Mouse (Mus musculus) forebrain, embryonic 16.5 days (tissue): ENCODE measurements around the gene Olfr1432. TPM values are rescaled to one million over a fixed set of nuclear protein-coding genes. Genes with fewer than 3 reads are reported as not detected.
"Not testable (repeated sequence)": the region's sequence is repeated elsewhere in the genome, so short reads cannot be mapped to it uniquely, and the experiment has no call there.

Source experiments
- ATAC-seq: fragments of 200-750 bp; cut with Nextera tagmentation; 2 replicates; pipeline ENCODE4 v1.8.0; 2017; ENCODE audit warnings: mild to moderate bottlenecking, moderate library complexity
- H3K27ac ChIP-seq: fragments of 300-500 bp; sonication (generic); 2 replicates; pipeline ENCODE4 v1.5.1; 2014; ENCODE audit warnings: low read length, control low read depth
- H3K27me3 ChIP-seq: fragments of 300-500 bp; sonication (generic); replicated peaks from 2 replicates; pipeline ENCODE4 v1.6.1; 2014; ENCODE audit warnings: low read length; ENCODE audit not compliant: control insufficient read depth, insufficient read depth
- H3K36me3 ChIP-seq: fragments of 300-500 bp; sonication (generic); 2 replicates; pipeline ENCODE4 v1.6.1; 2014; ENCODE audit not compliant: control insufficient read depth, insufficient read depth
- H3K4me1 ChIP-seq: fragments of 300-500 bp; sonication (generic); replicated peaks from 2 replicates; pipeline ENCODE4 v1.6.1; 2014; ENCODE audit warnings: low read length; ENCODE audit not compliant: control insufficient read depth, insufficient read depth
- H3K4me2 ChIP-seq: fragments of 300-500 bp; sonication (generic); 2 replicates; pipeline ENCODE4 v1.6.1; 2014; ENCODE audit warnings: mild to moderate bottlenecking, low read length, control low read depth
- H3K4me3 ChIP-seq: fragments of 300-500 bp; sonication (generic); replicated peaks from 2 replicates; pipeline ENCODE4 v1.5.1; 2014; ENCODE audit warnings: mild to moderate bottlenecking, low read length, control low read depth
- H3K9ac ChIP-seq: fragments of 300-500 bp; sonication (generic); replicated peaks from 2 replicates; pipeline ENCODE4 v1.6.1; 2014; ENCODE audit warnings: low read depth, low read length, control low read depth
- H3K9me3 ChIP-seq: fragments of 300-500 bp; sonication (generic); 2 replicates; pipeline ENCODE4 v1.6.1; 2016; ENCODE audit warnings: low read length; ENCODE audit not compliant: control insufficient read depth
- WGBS: fragments of 180-500 bp; shearing (Covaris S2); extraction: QIAGEN DNeasy Blood & Tissue Kit; methylation state at CpG from one replicate; pipeline ENCODE4 v1.1.7; 2014; 5-methylcytosine and 5-hydroxymethylcytosine counted together
- polyA plus RNA-seq: library from polyadenylated mRNA; unstranded; fragments of >200 nt; fragmentation: Nextera tagmentation; extraction: Ambion mirVana; gene quantifications from 2 replicates; pipeline ENCODE4 v1.2.1, GENCODE M21; 2015

Olfr1432 gene
- polyA plus RNA-seq: not detected in 2 replicates

DNA sequence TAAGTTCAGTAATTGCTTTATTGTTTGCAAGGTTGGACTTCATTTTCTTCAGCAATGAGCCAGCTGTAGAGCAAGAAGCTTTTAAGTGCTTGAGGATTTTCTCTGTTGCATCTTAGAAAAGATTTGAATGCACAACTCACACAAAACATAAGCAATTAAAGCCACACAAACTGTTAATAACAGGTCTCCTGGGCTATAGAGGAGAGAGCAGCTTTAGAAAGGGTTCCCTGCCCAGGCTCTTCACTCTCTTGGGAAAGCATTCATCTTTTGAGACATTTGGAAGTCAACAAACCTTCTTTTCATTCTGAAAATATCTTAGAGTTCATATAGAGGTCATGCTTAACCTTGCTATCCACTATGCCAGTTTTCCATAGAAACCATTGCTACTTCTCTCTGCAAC is at the start of gene Olfr1432:
Gene Olfr1432 (minus strand): TSS at position 101 of the 400 bp plus-strand sequence.
- H3K4me1 ChIP-seq, ATAC-seq, H3K27me3 ChIP-seq: not testable (repeated sequence)

DNA sequence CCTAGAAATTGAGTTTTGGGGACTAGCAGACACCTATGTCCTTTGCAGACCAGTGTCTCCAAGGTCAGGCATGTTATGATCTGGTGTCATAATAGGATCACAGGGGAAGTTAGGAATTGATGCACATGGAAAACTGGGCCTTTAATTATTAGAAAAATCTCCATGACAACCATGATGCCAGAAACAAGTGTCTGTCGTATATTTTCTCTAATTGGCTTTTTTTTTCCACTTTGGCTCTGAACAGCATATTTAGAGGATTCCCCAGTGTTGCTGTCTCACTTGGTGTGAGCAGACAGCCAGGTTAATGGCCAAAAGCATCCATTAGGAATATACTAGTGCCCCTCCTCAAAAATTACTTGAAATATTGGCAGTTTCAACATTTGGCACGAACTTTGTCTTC is 47.2 kb upstream of the Olfr1432 start, which contains the start of gene Olfr1434:
Gene Olfr1434 (plus strand): TSS at position 301 of the 400 bp plus-strand sequence.
- Histone ChIP-seq H3K9me3 (no peaks in the 10 kb centered on the region), H3K27ac (no peak within 1 kb of the TSS), H3K9ac (no peak within 1 kb of the TSS), H3K27me3 (no peaks in the 10 kb centered on the region), H3K36me3 (no peaks in the 10 kb centered on the region), H3K4me2 (no peak within 1 kb of the TSS), H3K4me1 (no peaks in the 10 kb centered on the region), H3K4me3 (no peak within 1 kb of the TSS)
- WGBS: 61% methylated on average over 2 of the region's 2 CpGs
- ATAC-seq: no peak

More for the DNA sequence above, at the start of gene Olfr1432:
- not testable (repeated sequence) for H3K36me3 ChIP-seq, H3K4me3 ChIP-seq, H3K4me2 ChIP-seq, H3K9me3 ChIP-seq, H3K27ac ChIP-seq, H3K9ac ChIP-seq

DNA sequence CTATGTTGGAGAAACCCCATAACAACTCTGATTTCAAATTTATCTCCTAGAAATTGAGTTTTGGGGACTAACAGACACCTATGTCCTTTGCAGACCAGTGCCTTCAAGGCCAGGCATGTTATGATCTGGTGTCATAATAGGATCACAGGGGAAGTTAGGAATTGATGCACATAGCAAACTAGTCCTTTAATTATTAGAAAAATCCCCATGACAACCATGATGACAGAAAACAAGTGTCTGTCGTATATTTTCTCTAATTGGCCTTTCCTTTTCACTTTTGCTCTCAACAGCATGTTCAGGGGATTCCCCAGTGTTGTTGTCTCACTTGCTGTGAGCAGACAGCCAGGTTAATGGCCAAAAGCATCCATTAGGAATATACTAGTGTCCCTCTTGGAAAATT is 28.3 kb upstream of the Olfr1432 start, which contains the start of gene Olfr235:
Gene Olfr235 (plus strand): TSS at position 301 of the 400 bp plus-strand sequence.
- WGBS: 71% methylated on average over 1 of the region's 1 CpGs
- Histone ChIP-seq H3K4me3 (no peak within 1 kb of the TSS), H3K4me2 (no peak within 1 kb of the TSS), H3K27ac (no peak within 1 kb of the TSS), H3K9me3 (no peaks in the 10 kb centered on the region), H3K27me3 (no peaks in the 10 kb centered on the region), H3K9ac (no peak within 1 kb of the TSS), H3K4me1 (no peaks in the 10 kb centered on the region), H3K36me3 (no peaks in the 10 kb centered on the region)
- no peak for ATAC-seq

DNA sequence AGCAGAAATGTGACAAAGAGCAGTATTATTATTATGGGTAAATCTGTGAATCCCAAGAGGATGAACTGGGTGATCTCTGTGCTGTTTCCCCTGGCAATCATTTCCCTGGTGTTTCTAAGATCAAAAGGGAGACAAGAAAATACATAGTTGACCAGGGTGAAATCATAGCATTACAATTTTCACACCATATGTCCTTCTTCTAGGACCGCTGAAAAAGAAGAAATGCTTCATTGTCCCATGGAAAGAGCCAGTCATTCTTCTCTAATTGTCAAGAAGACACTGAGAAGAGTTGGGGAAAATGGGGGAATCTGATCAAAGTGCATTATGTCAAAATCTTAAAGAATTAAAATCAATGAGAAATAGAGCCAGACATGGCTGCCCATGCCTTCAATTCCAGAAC is 9.2 kb upstream of the Olfr1432 start, which contains the start of gene Olfr262:
Gene Olfr262 (minus strand): TSS at position 101 of the 400 bp plus-strand sequence.
- no peak within 1 kb of the TSS for H3K4me2 ChIP-seq
- no peaks in the 10 kb centered on the region for H3K4me1 ChIP-seq
- H3K27ac ChIP-seq: no peak within 1 kb of the TSS
- H3K4me3 ChIP-seq: no peak within 1 kb of the TSS
- no peaks in the 10 kb centered on the region for H3K36me3 ChIP-seq
- no peak within 1 kb of the TSS for H3K9ac ChIP-seq
- 75% methylated on average over 1 of the region's 1 CpGs for WGBS
- H3K27me3 ChIP-seq: no peaks in the 10 kb centered on the region
- no peak for ATAC-seq
- H3K9me3 ChIP-seq: no peaks in the 10 kb centered on the region

DNA sequence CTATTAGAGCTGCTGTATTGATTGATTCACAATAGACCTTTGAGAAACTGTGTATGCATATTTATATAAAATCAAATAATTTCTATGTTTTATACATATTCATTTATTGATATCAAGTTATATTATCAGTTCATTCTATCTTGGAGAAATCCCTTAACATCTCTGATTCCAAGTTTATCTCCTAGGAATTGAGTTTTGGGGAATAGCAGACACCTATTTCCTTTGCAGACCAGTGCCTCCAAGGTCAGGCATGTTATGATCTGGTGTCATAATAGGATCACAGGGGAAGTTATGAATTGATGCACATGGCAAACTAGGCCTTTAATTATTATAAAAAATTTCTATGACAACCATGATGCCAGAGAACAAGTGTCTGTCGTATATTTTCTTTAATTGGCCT is 32.1 kb downstream of the Olfr1432 start, which contains the start of gene Olfr1431:
Gene Olfr1431 (plus strand): TSS at position 301 of the 400 bp plus-strand sequence.
- no peak for ATAC-seq
- 76% methylated on average over 1 of the region's 1 CpGs for WGBS
- Histone ChIP-seq H3K27ac (no peak within 1 kb of the TSS), H3K27me3 (no peaks in the 10 kb centered on the region), H3K9me3 (no peaks in the 10 kb centered on the region), H3K4me2 (no peak within 1 kb of the TSS), H3K9ac (no peak within 1 kb of the TSS), H3K4me1 (no peaks in the 10 kb centered on the region), H3K36me3 (no peaks in the 10 kb centered on the region), H3K4me3 (no peak within 1 kb of the TSS)

DNA sequence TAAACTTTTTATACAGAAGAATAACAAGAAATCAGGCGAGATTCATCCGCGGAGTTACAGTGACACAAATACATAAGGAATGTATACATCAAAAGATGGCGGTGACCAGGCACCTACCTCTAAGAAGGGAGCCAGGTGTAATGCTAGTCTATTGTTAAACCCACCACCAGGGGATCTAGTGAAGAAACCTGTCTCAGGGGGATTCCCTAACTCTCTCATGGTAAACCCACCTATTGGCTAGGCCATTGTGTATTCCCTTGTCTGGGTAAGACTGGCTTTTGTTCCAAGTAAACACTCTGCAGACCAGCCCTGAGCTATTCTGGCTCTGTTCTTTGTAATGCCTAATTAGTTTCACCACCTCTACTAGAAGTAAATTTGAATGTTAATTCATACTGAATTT is 33.3 kb downstream of the Olfr1432 start:
- not testable (repeated sequence) for H3K27me3 ChIP-seq, H3K27ac ChIP-seq, H3K4me2 ChIP-seq, H3K4me3 ChIP-seq, H3K9ac ChIP-seq, H3K36me3 ChIP-seq, ATAC-seq, H3K4me1 ChIP-seq, H3K9me3 ChIP-seq
- 83% methylated on average over 4 of the region's 4 CpGs for WGBS

Other genes starting within 250 kb of the Olfr1432 start
- gene Olfr1423, start 191.3 kb downstream of the Olfr1432 start, polyA plus RNA-seq: not detected in 2 replicates
- gene Olfr1424, start 169.9 kb downstream of the Olfr1432 start, polyA plus RNA-seq: not detected in 2 replicates
- not detected in 2 replicates for gene Olfr1425, start 154.9 kb downstream of the Olfr1432 start, polyA plus RNA-seq
- not detected in 2 replicates for gene Olfr1426, start 140.6 kb downstream of the Olfr1432 start, polyA plus RNA-seq
- gene Olfr1427, start 129.3 kb downstream of the Olfr1432 start, polyA plus RNA-seq: not detected in 2 replicates
- gene Olfr1428, start 116.7 kb downstream of the Olfr1432 start, polyA plus RNA-seq: not detected in 2 replicates
- gene Olfr76, start 109.4 kb downstream of the Olfr1432 start, polyA plus RNA-seq: not detected in 2 replicates
- not detected in 2 replicates for gene Olfr1555-ps1, start 62.5 kb downstream of the Olfr1432 start, polyA plus RNA-seq
- gene Olfr1431, start 32.0 kb downstream of the Olfr1432 start, polyA plus RNA-seq: not detected in 2 replicates
- not detected in 2 replicates for gene Olfr262, start 9.1 kb upstream of the Olfr1432 start, polyA plus RNA-seq
- not detected in 2 replicates for gene Olfr235, start 28.4 kb upstream of the Olfr1432 start, polyA plus RNA-seq
- gene Olfr1434, start 47.3 kb upstream of the Olfr1432 start, polyA plus RNA-seq: not detected in 2 replicates
- not detected in 2 replicates for gene Olfr1436, start 66.5 kb upstream of the Olfr1432 start, polyA plus RNA-seq
- not detected in 2 replicates for gene Olfr1437, start 92.5 kb upstream of the Olfr1432 start, polyA plus RNA-seq
- gene Olfr1438-ps1, start 103.3 kb upstream of the Olfr1432 start, polyA plus RNA-seq: not detected in 2 replicates
- gene Olfr1440, start 154.7 kb upstream of the Olfr1432 start, polyA plus RNA-seq: not detected in 2 replicates
- not detected in 2 replicates for gene Olfr1441, start 184.8 kb upstream of the Olfr1432 start, polyA plus RNA-seq
- gene Pfpl, start 195.3 kb upstream of the Olfr1432 start, polyA plus RNA-seq: not detected in 2 replicates
- gene Mpeg1, start 228.2 kb upstream of the Olfr1432 start, polyA plus RNA-seq: 0.39 and 0.47 TPM in 2 replicates